Mouse (Mus musculus): ENCODE data around the gene Spaar. TPM values are rescaled to one million over a fixed set of nuclear protein-coding genes. Genes with fewer than 3 reads are reported as not detected.

The Spaar gene
- polyA plus RNA-seq, 1 experiment from 2014 or later, result 0.20 TPM

DNA sequence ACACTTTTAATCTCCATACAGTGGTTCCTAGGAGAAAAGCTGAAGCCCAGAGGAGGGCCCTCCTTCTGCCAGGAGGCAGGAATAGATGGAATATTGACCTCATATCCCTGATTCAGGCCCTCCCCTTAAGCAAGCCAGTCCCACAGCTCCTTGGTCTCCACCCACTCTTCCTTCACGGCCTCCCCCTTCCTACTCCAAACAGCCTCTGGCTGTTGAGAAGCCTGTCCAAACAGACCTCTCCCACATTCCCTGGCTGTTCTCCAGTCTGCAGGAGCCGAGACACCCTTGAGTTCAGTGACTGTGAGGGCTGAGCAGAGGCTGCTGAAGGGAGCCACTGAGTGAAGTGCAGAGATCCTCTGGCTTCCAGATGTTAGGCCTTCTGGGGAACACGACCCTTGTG lies 2.8 kb upstream of the Spaar start, which contains the start of gene Hrct1:
Gene Hrct1, plus strand, starts transcription at position 194 of the 400 bp plus-strand sequence.
- no peak within 1 kb of the TSS for H3K4me2 ChIP-seq (replicated peaks; ENCODE audit: low read depth, low read length)
- ATAC-seq (ENCODE audit: low FRiP score, low TSS enrichment), result peak; percentile 78
- H3K36me3 ChIP-seq (ENCODE audit: insufficient read depth, low read length), result no peaks in the 10 kb centered on the region
- H3K4me3 ChIP-seq (ENCODE audit: low read length), result no peak within 1 kb of the TSS
- no peak within 1 kb of the TSS; the same call in 1 of the 2 replicates for H3K9ac ChIP-seq (replicated peaks; ENCODE audit: low read length)
- 30% methylated on average over 3 of the region's 3 CpGs for WGBS
- peak within 1 kb of the TSS; percentile 84 for H3K27ac ChIP-seq (ENCODE audit: low read length)
- peaks cover 31% of the 10 kb centered on the region for H3K4me1 ChIP-seq (ENCODE audit: insufficient read depth, low read length)
- no peaks in the 10 kb centered on the region for H3K9me3 ChIP-seq (ENCODE audit: low read length)
- no peaks in the 10 kb centered on the region for H3K27me3 ChIP-seq (ENCODE audit: insufficient read depth, low read length)

DNA sequence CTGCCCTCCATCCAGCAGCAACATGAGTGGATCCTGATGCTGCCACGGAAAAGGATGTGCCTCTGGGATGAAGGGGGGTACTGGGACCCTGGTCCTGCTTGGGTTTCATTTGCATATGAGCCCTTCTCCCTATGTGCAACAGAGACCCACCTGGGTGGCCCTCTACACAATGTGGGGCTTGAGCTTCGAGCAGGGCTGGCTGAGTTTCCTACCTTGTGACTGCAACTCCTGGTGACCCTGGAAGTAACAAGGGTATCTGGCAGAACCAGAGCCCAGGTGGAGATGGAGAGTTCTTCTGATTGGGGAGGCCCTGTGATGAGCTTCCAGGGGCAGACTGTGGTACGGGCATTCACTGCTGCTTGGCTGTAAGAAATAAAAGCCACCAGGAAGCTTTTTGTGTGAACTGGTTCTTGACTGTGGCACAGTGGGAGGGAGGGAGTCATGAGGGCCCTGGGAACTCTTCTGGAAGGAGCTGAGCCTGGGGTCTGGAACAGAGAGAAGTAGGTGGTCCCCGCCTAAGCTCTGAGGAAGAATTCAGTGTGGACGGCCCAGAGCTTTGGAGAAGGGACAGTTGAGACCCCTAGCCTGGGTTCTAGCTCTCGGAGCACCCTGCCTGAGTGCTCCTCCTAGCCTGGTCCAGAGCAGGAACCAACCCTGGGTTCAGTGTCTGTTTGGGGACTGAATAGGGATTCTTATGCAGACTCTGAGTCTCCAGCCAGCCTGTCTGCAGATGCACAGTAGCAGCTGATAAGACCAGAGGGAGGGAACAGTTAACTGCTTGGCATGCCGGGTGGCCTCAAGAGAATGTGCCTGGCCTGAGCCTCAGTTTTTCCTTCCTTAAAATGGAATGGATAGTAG lies 1.9 kb upstream of the Spaar start:
- Histone ChIP-seq H3K9me3 (ENCODE audit: low read length) (no peaks in the 10 kb centered on the region), H3K9ac (replicated peaks; ENCODE audit: low read length) (no peak overlapping the region; the same call in 1 of the 2 replicates), H3K27ac (ENCODE audit: low read length) (peak overlapping the region; percentile 84), H3K4me1 (ENCODE audit: insufficient read depth, low read length) (peaks cover 31% of the 10 kb centered on the region), H3K36me3 (ENCODE audit: insufficient read depth, low read length) (no peaks in the 10 kb centered on the region), H3K27me3 (ENCODE audit: insufficient read depth, low read length) (no peaks in the 10 kb centered on the region), H3K4me3 (ENCODE audit: low read length) (no peak overlapping the region), H3K4me2 (replicated peaks; ENCODE audit: low read depth, low read length) (no peak overlapping the region)
- WGBS, result 77% methylated on average over 7 of the region's 7 CpGs
- ATAC-seq (ENCODE audit: low FRiP score, low TSS enrichment), result no peak

DNA sequence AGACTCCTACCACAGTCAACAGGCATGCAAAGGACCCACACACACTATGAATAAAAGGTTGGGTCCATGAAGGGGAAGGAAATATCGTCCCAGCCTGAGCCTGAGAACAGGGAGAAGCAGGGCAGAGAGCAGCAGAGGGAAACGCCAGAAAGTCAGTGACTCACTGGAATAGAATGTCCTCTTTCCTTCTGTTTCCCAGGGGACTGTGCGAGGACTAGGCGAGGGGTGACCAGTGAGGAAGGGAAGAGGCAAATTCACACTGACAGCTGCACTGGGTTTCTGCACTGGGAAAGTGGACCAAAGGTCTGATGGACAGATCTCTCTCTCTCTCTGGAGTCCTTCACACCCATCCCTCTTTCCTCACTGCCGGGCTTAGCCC lies 1.3 kb upstream of the Spaar start:
- peak overlapping the region; percentile 84 for H3K27ac ChIP-seq (ENCODE audit: low read length)
- H3K4me3 ChIP-seq (ENCODE audit: low read length), result no peak overlapping the region
- H3K9me3 ChIP-seq (ENCODE audit: low read length), result no peaks in the 10 kb centered on the region
- ATAC-seq (ENCODE audit: low FRiP score, low TSS enrichment), result peak; percentile 57
- WGBS, result 33% methylated on average over 5 of the region's 5 CpGs
- no peak overlapping the region for H3K4me2 ChIP-seq (replicated peaks; ENCODE audit: low read depth, low read length)
- no peaks in the 10 kb centered on the region for H3K27me3 ChIP-seq (ENCODE audit: insufficient read depth, low read length)
- H3K36me3 ChIP-seq (ENCODE audit: insufficient read depth, low read length), result no peaks in the 10 kb centered on the region
- no peak overlapping the region; the same call in 1 of the 2 replicates for H3K9ac ChIP-seq (replicated peaks; ENCODE audit: low read length)
- H3K4me1 ChIP-seq (ENCODE audit: insufficient read depth, low read length), result peaks cover 31% of the 10 kb centered on the region

DNA sequence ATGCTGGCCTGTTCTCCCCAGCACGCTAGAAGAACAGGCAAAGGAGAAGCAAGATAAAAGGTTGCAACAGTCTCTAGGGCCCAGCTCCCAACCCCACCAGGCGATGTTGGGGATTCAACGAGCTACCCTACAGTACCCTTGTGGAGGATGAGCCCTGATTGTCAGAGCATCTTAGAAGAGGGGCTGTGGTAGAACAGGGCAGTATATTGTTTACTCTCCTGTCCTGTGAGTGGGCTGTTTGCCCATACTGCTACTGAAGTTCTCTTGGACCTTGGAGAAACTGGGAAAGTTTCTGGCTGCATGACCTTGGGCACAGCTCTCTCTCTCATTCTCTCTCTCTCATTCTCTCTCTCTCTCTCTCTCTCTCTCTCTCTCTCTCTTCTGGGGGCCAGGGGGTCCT lies 708 bp upstream of the Spaar start:
- Histone ChIP-seq H3K36me3 (ENCODE audit: insufficient read depth, low read length) (no peaks in the 10 kb centered on the region), H3K4me1 (ENCODE audit: insufficient read depth, low read length) (peaks cover 31% of the 10 kb centered on the region), H3K9me3 (ENCODE audit: low read length) (no peaks in the 10 kb centered on the region), H3K27me3 (ENCODE audit: insufficient read depth, low read length) (no peaks in the 10 kb centered on the region), H3K4me3 (ENCODE audit: low read length) (no peak overlapping the region), H3K9ac (replicated peaks; ENCODE audit: low read length) (peak overlapping the region; percentile 7; the same call in 1 of the 2 replicates), H3K27ac (ENCODE audit: low read length) (peak overlapping the region; percentile 84), H3K4me2 (replicated peaks; ENCODE audit: low read depth, low read length) (no peak overlapping the region)
- ATAC-seq (ENCODE audit: low FRiP score, low TSS enrichment), result no peak
- 50% methylated on average over 3 of the region's 3 CpGs for WGBS

DNA sequence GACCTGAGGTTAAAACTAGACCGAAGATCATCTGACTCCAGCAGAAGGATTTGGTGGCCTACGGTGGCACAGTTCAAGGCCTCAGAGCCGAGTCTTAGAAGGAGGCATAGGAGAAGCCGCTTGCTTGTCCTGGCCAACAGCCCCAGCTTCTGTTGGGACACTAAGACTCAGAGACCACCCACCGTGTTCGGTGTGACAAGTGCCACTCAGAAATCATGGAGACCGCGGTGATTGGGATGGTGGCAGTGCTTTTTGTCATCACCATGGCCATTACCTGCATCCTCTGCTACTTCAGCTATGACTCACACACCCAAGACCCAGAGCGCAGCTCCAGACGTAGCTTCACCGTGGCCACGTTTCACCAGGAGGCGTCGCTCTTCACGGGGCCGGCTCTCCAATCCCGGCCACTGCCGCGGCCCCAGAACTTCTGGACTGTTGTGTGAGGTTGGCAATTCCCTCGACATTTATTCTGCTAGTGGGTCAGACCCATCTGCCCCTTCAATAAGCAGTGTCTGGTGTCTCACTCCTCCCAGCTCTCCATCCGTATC lies 990 bp downstream of the Spaar start:
- no peak overlapping the region for H3K27ac ChIP-seq (ENCODE audit: low read length)
- no peak overlapping the region for H3K4me3 ChIP-seq (ENCODE audit: low read length)
- H3K27me3 ChIP-seq (ENCODE audit: insufficient read depth, low read length), result no peaks in the 10 kb centered on the region
- H3K4me2 ChIP-seq (replicated peaks; ENCODE audit: low read depth, low read length), result no peak overlapping the region
- ATAC-seq (ENCODE audit: low FRiP score, low TSS enrichment), result no peak
- no peak overlapping the region for H3K9ac ChIP-seq (replicated peaks; ENCODE audit: low read length)
- 79% methylated on average over 21 of the region's 21 CpGs for WGBS
- peaks cover 31% of the 10 kb centered on the region for H3K4me1 ChIP-seq (ENCODE audit: insufficient read depth, low read length)
- no peaks in the 10 kb centered on the region for H3K36me3 ChIP-seq (ENCODE audit: insufficient read depth, low read length)
- H3K9me3 ChIP-seq (ENCODE audit: low read length), result no peaks in the 10 kb centered on the region

DNA sequence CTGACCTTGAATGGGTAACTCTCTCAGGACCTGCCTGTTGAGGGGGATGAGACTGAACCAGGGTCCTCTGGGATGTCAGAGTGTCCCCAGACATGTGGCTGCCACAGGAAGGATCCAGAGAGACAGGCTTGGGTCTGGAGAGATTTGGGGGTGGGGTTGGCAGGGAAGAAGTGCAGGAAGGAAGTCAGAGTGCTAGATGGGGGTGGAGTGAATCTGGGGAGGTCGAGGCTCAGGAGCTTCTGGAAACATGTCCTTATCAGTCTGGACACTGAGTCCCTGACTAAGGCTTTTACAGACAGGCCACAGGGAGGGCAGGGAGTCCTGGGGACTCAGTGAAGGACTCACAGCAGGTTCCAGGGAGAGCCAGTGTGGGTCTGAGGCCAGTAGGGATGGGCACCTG lies 2.3 kb downstream of the Spaar start:
- Histone ChIP-seq H3K27me3 (ENCODE audit: insufficient read depth, low read length) (no peaks in the 10 kb centered on the region), H3K4me2 (replicated peaks; ENCODE audit: low read depth, low read length) (no peak overlapping the region), H3K9me3 (ENCODE audit: low read length) (no peaks in the 10 kb centered on the region), H3K36me3 (ENCODE audit: insufficient read depth, low read length) (no peaks in the 10 kb centered on the region), H3K4me3 (ENCODE audit: low read length) (no peak overlapping the region), H3K4me1 (ENCODE audit: insufficient read depth, low read length) (peaks cover 31% of the 10 kb centered on the region), H3K9ac (replicated peaks; ENCODE audit: low read length) (no peak overlapping the region), H3K27ac (ENCODE audit: low read length) (no peak overlapping the region)
- no peak for ATAC-seq (ENCODE audit: low FRiP score, low TSS enrichment)
- 33% methylated on average over 1 of the region's 1 CpGs for WGBS

DNA sequence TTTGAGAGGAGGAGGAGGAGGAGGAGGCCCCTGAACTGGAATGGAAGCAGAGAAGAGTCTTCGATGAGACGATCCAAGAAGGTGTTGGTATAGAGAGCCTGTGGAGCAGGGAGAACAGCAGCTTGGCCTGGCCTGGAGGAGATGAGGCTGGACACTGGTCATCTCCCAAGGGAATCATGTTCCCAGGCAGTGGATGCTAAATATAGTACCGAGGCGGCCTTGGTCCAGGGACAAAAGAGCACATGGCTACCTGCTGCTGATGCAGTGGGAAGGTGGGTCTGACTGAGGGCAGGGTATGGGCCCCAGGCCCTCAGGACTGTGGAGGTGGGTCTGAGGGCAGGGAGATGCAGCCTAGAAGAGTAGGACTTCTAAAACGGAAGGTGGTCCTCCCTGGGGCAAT lies 3.4 kb downstream of the Spaar start:
- Histone ChIP-seq H3K4me3 (ENCODE audit: low read length) (no peak overlapping the region), H3K36me3 (ENCODE audit: insufficient read depth, low read length) (no peaks in the 10 kb centered on the region), H3K27me3 (ENCODE audit: insufficient read depth, low read length) (no peaks in the 10 kb centered on the region), H3K27ac (ENCODE audit: low read length) (no peak overlapping the region), H3K4me2 (replicated peaks; ENCODE audit: low read depth, low read length) (no peak overlapping the region), H3K9ac (replicated peaks; ENCODE audit: low read length) (no peak overlapping the region), H3K9me3 (ENCODE audit: low read length) (no peaks in the 10 kb centered on the region), H3K4me1 (ENCODE audit: insufficient read depth, low read length) (peaks cover 22% of the 10 kb centered on the region)
- WGBS, result 76% methylated on average over 5 of the region's 5 CpGs
- no peak for ATAC-seq (ENCODE audit: low FRiP score, low TSS enrichment)

DNA sequence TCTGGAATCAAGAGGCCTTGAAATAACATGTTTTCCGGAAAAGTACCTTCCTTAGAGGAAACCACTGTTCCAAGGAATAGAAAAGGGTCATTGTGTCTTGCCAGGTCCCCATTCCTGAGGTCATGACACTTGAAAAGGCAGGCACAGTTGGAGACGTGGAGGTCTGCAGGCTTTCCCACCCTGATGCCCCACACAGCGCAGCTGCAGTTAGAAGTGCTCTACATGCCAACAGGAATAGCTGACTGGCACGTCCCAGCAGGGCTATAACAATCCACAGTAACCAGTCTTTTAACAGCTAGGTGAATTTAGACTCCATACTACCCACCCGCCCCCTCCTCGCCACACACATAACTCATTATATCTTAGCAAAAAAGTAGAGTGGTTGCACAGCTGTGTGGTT lies 7.3 kb downstream of the Spaar start:
- Histone ChIP-seq H3K27me3 (ENCODE audit: insufficient read depth, low read length) (no peaks in the 10 kb centered on the region), H3K36me3 (ENCODE audit: insufficient read depth, low read length) (no peaks in the 10 kb centered on the region), H3K27ac (ENCODE audit: low read length) (no peak overlapping the region), H3K4me2 (replicated peaks; ENCODE audit: low read depth, low read length) (no peak overlapping the region), H3K4me1 (ENCODE audit: insufficient read depth, low read length) (no peaks in the 10 kb centered on the region), H3K9me3 (ENCODE audit: low read length) (no peaks in the 10 kb centered on the region), H3K9ac (replicated peaks; ENCODE audit: low read length) (no peak overlapping the region), H3K4me3 (ENCODE audit: low read length) (no peak overlapping the region)
- 65% methylated on average over 6 of the region's 6 CpGs for WGBS
- ATAC-seq (ENCODE audit: low FRiP score, low TSS enrichment), result peak; percentile 35; the same call in 1 of the 2 replicates

DNA sequence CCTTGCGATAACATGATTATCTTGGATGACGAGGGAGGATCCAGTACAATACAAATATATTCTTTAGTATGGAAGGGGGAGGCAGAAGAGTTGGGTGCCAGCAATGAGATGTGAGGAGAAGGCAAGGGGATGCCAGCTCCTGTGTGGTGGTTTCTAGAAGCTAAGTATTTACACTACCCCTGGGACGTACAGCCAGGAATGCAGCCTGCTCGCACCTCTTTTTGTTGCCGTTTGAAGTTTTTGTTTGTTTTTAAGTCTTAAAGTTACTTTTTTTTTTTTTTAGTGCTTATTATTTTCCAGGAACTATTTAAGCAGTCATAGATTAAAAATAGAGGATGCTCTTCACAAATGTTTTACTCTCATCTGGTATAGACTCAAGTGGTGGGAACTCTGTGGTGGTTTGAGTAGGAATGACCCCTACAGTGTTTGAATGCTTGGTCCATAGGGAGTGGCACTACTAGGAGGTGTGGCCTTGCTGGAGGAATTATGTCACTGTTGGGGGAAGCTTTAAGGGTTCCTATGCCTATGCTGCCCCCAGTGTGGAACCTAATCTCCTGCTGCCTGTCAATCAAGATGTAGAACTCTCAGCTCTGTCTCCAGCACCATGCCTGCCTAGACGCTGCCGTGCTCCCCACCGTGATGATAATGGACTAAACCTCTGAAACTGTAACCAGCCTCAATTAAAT lies 9.3 kb downstream of the Spaar start:
- Histone ChIP-seq H3K9me3 (ENCODE audit: low read length) (no peaks in the 10 kb centered on the region), H3K27me3 (ENCODE audit: insufficient read depth, low read length) (no peaks in the 10 kb centered on the region), H3K27ac (ENCODE audit: low read length) (no peak overlapping the region), H3K4me3 (ENCODE audit: low read length) (no peak overlapping the region), H3K4me1 (ENCODE audit: insufficient read depth, low read length) (no peaks in the 10 kb centered on the region), H3K9ac (replicated peaks; ENCODE audit: low read length) (no peak overlapping the region), H3K4me2 (replicated peaks; ENCODE audit: low read depth, low read length) (no peak overlapping the region), H3K36me3 (ENCODE audit: insufficient read depth, low read length) (no peaks in the 10 kb centered on the region)
- no peak for ATAC-seq (ENCODE audit: low FRiP score, low TSS enrichment)
- WGBS, result 73% methylated on average over 8 of the region's 8 CpGs

DNA sequence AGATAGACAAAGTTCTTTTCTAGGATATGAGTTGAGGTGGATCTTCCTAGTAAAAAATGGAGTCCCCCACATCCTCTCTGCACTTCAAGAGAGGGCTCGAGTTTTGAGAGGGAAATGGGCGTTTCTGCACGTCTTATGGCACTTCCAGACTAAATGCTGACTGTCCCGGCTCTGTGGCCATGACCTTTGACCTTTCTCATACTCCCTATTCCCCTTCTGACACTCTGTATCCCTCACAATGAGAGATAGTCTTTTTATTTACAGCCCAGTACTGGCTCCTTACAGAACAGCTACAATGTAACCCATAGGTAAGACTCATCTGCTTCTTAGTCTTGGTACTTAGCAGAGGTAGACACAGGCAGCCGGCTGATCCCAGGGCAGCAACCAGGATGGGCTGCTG lies 11.7 kb downstream of the Spaar start:
- 38% methylated on average over 5 of the region's 5 CpGs for WGBS
- no peak for ATAC-seq (ENCODE audit: low FRiP score, low TSS enrichment)
- Histone ChIP-seq H3K9me3 (ENCODE audit: low read length) (no peaks in the 10 kb centered on the region), H3K4me1 (ENCODE audit: insufficient read depth, low read length) (no peaks in the 10 kb centered on the region), H3K4me3 (ENCODE audit: low read length) (no peak overlapping the region), H3K27me3 (ENCODE audit: insufficient read depth, low read length) (no peaks in the 10 kb centered on the region), H3K9ac (replicated peaks; ENCODE audit: low read length) (no peak overlapping the region), H3K4me2 (replicated peaks; ENCODE audit: low read depth, low read length) (no peak overlapping the region), H3K27ac (ENCODE audit: low read length) (no peak overlapping the region), H3K36me3 (ENCODE audit: insufficient read depth, low read length) (no peaks in the 10 kb centered on the region)

Data from kidney, embryonic 16.5 days (tissue).